Mouse (Mus musculus) neural tube, embryonic 10.5 days (tissue): Measurements from ENCODE around the gene Fam83d.

ENCODE experiments used
- DNase-seq: peaks from one replicate; pipeline ENCODE4 v3.0.0-alpha.2; 2017; ENCODE audit warnings: low spot score; ENCODE audit errors: extremely low spot score

The Fam83d gene

GRCm38 (mm10) chr2:158803575-158803974 lies 35.7 kb downstream of the Fam83d start:
- DNase-seq = no peak

GRCm38 (mm10) chr2:158815686-158816085 lies 47.8 kb downstream of the Fam83d start:
- DNase-seq = no peak

- no peak for DNase-seq
These were observed 48.3 kb downstream of the Fam83d start for GRCm38 (mm10) chr2:158816239-158816638.

GRCm38 (mm10) chr2:158817708-158818107 lies 49.8 kb downstream of the Fam83d start:
- DNase-seq = no peak

- no peak for DNase-seq
These were observed 60.2 kb downstream of the Fam83d start for GRCm38 (mm10) chr2:158828124-158828523.

- no peak for DNase-seq
These were observed 61.9 kb downstream of the Fam83d start for GRCm38 (mm10) chr2:158829746-158830145.

GRCm38 (mm10) chr2:158833221-158833620 lies 65.3 kb downstream of the Fam83d start:
- no peak for DNase-seq

GRCm38 (mm10) chr2:158833645-158834044 lies 65.8 kb downstream of the Fam83d start:
- no peak for DNase-seq
